Mouse (Mus musculus): ENCODE results near the gene Tfb2m. TPM values are rescaled to one million over a fixed set of nuclear protein-coding genes. Genes with fewer than 3 reads are reported as not detected.

Gene Tfb2m
- polyA plus RNA-seq, 1 experiment from 2014 or later = 29.9 TPM

DNA sequence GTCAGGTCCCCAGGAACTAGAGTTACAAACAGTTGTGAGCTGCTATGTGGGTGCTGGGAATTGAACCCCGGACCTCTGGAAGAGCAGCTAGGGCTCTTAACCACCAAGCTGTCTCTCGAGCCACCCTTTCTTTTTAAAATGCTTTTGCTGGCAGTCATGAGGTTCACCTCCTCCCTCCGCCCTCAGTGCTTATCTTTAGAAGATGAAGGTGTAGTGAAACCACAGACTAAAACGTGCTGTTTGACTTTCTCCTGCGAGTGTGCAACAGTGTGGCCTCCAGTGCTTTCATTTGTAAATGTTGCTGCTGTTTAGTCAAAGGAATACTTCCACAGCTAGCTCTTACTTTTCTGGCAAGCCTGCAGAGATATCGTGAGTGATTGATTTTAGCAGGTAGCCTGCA, 32.6 kb upstream of the Tfb2m start:
- Histone ChIP-seq H3K27ac (no peak overlapping the region), H3K9me3 (no peaks in the 10 kb centered on the region), H3K4me1 (peaks cover 19% of the 10 kb centered on the region), H3K4me3 (no peak overlapping the region), H3K36me3 (peaks cover 15% of the 10 kb centered on the region), H3K4me2 (no peak overlapping the region), H3K27me3 (no peaks in the 10 kb centered on the region), H3K9ac (no peak overlapping the region)
- no peak for ATAC-seq (ENCODE audit: insufficient number of reproducible peaks, low FRiP score, low TSS enrichment, low read depth)
- WGBS = 73% methylated on average over 6 of the region's 6 CpGs

GRCm38 (mm10) chr1:179573650-179574206, 27.7 kb upstream of the Tfb2m start:
- peak overlapping the region; percentile 43; the same call in 1 of the 2 replicates for H3K27ac ChIP-seq

DNA sequence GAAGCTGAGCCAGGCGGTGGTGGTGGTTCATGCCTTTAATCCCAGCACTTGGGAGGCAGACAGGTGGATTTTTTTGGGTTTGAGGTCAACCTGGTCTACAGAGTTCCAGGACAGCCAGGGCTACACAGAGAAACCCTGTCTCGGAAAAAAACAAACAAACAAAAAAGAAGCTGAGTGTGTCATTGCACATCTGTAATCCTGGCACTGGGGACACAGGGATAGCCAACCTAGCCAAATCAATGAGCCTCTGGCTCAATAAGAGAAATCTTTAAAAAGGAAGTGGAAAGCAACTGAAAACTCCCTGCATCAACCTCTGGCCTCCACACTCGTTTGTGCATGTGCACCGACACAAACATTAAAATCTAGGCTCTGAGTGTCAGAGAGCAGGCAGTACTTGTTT, 25.6 kb upstream of the Tfb2m start:
- H3K9ac ChIP-seq = no peak overlapping the region
- ATAC-seq (ENCODE audit: insufficient number of reproducible peaks, low FRiP score, low TSS enrichment, low read depth) = no peak
- H3K9me3 ChIP-seq = no peaks in the 10 kb centered on the region
- H3K27me3 ChIP-seq = no peaks in the 10 kb centered on the region
- no peak overlapping the region for H3K4me3 ChIP-seq
- 86% methylated on average over 4 of the region's 4 CpGs for WGBS
- no peak overlapping the region for H3K27ac ChIP-seq
- peaks cover 14% of the 10 kb centered on the region for H3K4me1 ChIP-seq
- no peaks in the 10 kb centered on the region for H3K36me3 ChIP-seq
- no peak overlapping the region for H3K4me2 ChIP-seq

More at GRCm38 (mm10) chr1:179573650-179574206, 27.7 kb upstream of the Tfb2m start:
- ATAC-seq (ENCODE audit: insufficient number of reproducible peaks, low FRiP score, low TSS enrichment, low read depth) = no peak
- H3K9me3 ChIP-seq = no peaks in the 10 kb centered on the region
- no peaks in the 10 kb centered on the region for H3K27me3 ChIP-seq
- no peak overlapping the region for H3K4me3 ChIP-seq
- WGBS = 59% methylated on average over 6 of the region's 6 CpGs
- no peak overlapping the region for H3K9ac ChIP-seq
- peaks cover 8% of the 10 kb centered on the region for H3K4me1 ChIP-seq
- no peaks in the 10 kb centered on the region for H3K36me3 ChIP-seq
- no peak overlapping the region for H3K4me2 ChIP-seq

DNA sequence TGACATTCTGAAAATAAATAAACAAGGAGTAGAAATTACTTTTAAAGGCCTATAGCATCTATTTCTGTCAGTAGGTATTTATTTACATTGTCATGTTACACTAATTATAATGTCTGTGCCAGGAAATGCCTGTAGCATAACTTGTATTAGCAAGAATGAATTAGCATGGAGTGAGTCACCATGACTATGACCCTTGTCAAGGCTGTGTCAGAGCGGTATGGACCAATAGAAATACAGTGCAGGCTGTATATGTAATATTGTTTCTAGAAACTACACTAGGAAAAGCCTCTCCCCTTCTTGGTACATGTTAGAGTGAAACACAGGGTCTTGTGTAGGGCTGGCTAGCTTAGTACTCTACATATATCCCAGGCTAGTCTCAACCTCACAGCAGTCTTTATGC, 24.4 kb upstream of the Tfb2m start:
- no peaks in the 10 kb centered on the region for H3K9me3 ChIP-seq
- H3K27ac ChIP-seq = no peak overlapping the region
- no peak overlapping the region for H3K9ac ChIP-seq
- H3K4me2 ChIP-seq = no peak overlapping the region
- no peaks in the 10 kb centered on the region for H3K27me3 ChIP-seq
- H3K36me3 ChIP-seq = no peaks in the 10 kb centered on the region
- peaks cover 14% of the 10 kb centered on the region for H3K4me1 ChIP-seq
- ATAC-seq (ENCODE audit: insufficient number of reproducible peaks, low FRiP score, low TSS enrichment, low read depth) = no peak
- 80% methylated on average over 1 of the region's 1 CpGs for WGBS
- H3K4me3 ChIP-seq = no peak overlapping the region

DNA sequence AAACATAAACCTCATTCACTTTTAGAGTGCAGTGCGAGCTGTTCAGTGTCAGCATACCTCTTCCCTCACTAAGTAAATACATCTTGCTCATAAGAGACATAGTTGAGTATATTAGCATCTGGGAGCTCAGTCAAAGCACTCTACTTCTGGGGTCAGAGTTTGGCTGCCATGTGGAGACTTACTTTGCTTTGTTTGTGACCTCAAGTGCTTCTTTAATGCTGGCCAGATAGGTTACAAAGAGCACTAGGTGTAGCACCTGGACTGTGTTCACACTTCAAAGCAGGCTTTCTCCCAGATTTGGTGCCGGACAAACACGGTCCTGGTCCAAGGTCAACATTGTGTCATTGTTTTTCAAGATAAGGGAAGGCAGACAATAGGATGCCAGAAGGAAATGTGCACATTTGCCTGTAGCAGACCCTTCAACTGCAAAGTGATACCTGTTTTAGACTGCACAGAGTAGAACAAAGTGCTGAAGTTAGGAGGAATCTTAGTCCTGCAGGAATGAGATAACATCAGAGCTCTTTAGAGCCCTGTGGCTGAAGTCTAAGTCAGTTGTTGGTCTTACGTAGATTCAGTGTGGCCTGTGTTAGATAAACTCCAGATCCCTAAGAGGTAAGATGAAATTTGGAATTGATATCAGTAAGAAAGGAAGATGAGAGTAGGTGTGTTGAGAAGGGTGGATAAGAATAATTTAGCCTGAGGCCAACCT, 22.8 kb upstream of the Tfb2m start:
- H3K4me2 ChIP-seq = no peak overlapping the region
- no peak overlapping the region for H3K9ac ChIP-seq
- H3K9me3 ChIP-seq = no peaks in the 10 kb centered on the region
- WGBS = 65% methylated on average over 4 of the region's 4 CpGs
- H3K36me3 ChIP-seq = no peaks in the 10 kb centered on the region
- no peak for ATAC-seq (ENCODE audit: insufficient number of reproducible peaks, low FRiP score, low TSS enrichment, low read depth)
- H3K27ac ChIP-seq = no peak overlapping the region
- H3K27me3 ChIP-seq = no peaks in the 10 kb centered on the region
- no peak overlapping the region for H3K4me3 ChIP-seq
- peaks cover 11% of the 10 kb centered on the region for H3K4me1 ChIP-seq

DNA sequence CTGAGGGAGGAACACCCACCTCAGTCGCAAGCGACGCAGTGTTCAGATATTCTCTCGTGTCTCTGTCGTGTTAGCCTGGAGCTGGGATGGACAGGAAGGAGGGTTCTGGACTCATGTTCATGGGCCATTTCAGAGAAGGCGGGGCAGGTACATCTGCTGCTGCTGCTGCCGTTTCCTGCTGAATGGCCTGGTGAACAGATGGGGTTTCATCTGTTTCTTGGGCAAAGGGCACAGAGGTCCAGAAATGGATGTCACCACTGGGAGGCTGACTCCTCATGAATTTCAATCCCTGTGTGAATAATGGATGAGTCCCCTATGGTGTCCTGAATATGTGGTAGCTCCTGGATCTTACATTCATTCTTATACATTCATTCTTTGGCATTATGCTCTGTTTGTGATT, 21.5 kb upstream of the Tfb2m start:
- H3K9me3 ChIP-seq = no peaks in the 10 kb centered on the region
- no peak overlapping the region for H3K4me3 ChIP-seq
- H3K4me2 ChIP-seq = no peak overlapping the region
- ATAC-seq (ENCODE audit: insufficient number of reproducible peaks, low FRiP score, low TSS enrichment, low read depth) = no peak
- 59% methylated on average over 7 of the region's 7 CpGs for WGBS
- no peaks in the 10 kb centered on the region for H3K27me3 ChIP-seq
- no peak overlapping the region for H3K9ac ChIP-seq
- no peaks in the 10 kb centered on the region for H3K36me3 ChIP-seq
- H3K4me1 ChIP-seq = peaks cover 9% of the 10 kb centered on the region
- no peak overlapping the region for H3K27ac ChIP-seq

DNA sequence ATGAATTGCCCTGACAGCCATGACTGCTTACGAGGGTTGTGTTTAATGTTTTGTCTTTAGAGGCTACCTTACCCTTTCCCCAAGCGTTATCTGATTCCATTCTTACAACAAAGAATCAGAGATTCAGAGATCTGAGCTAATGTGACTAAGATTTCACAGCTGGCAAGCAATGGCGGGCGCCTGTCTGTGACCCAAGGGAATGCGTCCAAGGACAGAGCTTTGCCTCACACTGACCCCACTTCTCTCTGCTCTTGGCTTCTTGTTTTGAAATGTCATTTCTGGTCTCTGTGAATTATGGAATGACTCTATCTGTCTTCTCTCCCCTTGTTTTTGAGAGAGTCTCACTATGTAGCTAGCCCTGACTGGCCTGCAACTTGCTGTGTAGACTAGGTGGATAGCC, 17.9 kb upstream of the Tfb2m start:
- H3K9ac ChIP-seq = no peak overlapping the region
- no peak for ATAC-seq (ENCODE audit: insufficient number of reproducible peaks, low FRiP score, low TSS enrichment, low read depth)
- H3K4me1 ChIP-seq = peaks cover 6% of the 10 kb centered on the region; the same call in 1 of the 2 replicates
- H3K4me2 ChIP-seq = no peak overlapping the region
- no peak overlapping the region for H3K4me3 ChIP-seq
- no peaks in the 10 kb centered on the region for H3K9me3 ChIP-seq
- H3K27me3 ChIP-seq = no peaks in the 10 kb centered on the region
- H3K36me3 ChIP-seq = no peaks in the 10 kb centered on the region
- no peak overlapping the region for H3K27ac ChIP-seq
- 81% methylated on average over 5 of the region's 5 CpGs for WGBS

GRCm38 (mm10) chr1:179563211-179563610, 17.1 kb upstream of the Tfb2m start:
- no peak overlapping the region for H3K4me3 ChIP-seq
- H3K9me3 ChIP-seq = no peaks in the 10 kb centered on the region
- H3K27me3 ChIP-seq = no peaks in the 10 kb centered on the region
- no peaks in the 10 kb centered on the region for H3K36me3 ChIP-seq
- 89% methylated on average over 4 of the region's 4 CpGs for WGBS
- no peak overlapping the region for H3K9ac ChIP-seq
- H3K27ac ChIP-seq = no peak overlapping the region
- H3K4me2 ChIP-seq = no peak overlapping the region
- no peak for ATAC-seq (ENCODE audit: insufficient number of reproducible peaks, low FRiP score, low TSS enrichment, low read depth)
- peaks cover 6% of the 10 kb centered on the region; the same call in 1 of the 2 replicates for H3K4me1 ChIP-seq

- Histone ChIP-seq H3K4me3 (no peak overlapping the region), H3K27me3 (no peaks in the 10 kb centered on the region), H3K36me3 (no peaks in the 10 kb centered on the region), H3K9me3 (no peaks in the 10 kb centered on the region), H3K4me1 (no peaks in the 10 kb centered on the region; the same call in 1 of the 2 replicates), H3K4me2 (no peak overlapping the region), H3K9ac (no peak overlapping the region), H3K27ac (no peak overlapping the region)
- WGBS = 77% methylated on average over 6 of the region's 6 CpGs
- ATAC-seq (ENCODE audit: insufficient number of reproducible peaks, low FRiP score, low TSS enrichment, low read depth) = no peak
Measured at GRCm38 (mm10) chr1:179560845-179561430, 14.9 kb upstream of the Tfb2m start.

DNA sequence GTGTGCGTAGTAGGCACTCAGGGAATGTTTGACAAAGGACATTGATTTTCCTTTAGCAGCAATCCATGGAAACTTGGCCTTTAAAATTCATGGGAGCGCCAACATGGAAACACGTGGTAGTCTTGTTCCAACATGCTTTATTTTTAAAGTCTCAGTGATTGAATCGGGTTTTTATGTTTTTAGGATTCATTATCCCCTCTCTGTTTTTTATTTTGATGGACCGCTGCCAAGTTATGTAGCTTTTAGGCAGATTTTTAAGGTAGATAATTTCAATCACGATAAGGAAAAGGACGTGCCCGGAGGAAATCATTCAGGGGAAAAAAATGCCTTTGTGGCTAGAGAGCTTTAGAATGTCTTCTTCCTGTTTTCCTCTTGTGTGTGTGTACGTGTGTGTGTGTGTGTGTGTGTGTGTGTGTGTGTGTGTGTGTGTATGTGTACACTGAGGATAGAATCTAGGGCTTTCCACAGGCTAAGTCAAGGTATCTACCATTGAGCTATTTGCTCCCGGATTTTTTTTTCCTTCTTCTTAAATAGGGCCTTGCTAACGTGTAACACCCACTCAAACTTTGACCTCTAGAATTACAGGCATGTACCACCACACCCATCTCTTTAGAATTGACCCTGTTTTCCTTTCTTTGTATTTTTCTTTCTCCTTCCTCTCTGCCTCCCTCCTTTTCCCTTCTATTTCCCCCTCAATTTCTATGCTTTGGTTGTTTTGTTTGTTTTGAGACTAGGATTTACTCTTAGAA, 13.6 kb upstream of the Tfb2m start:
- H3K4me2 ChIP-seq = no peak overlapping the region
- H3K27ac ChIP-seq = peak overlapping the region; percentile 23; the same call in 1 of the 2 replicates
- H3K4me3 ChIP-seq = no peak overlapping the region
- H3K27me3 ChIP-seq = no peaks in the 10 kb centered on the region
- no peaks in the 10 kb centered on the region for H3K36me3 ChIP-seq
- WGBS = 51% methylated on average over 11 of the region's 11 CpGs
- H3K4me1 ChIP-seq = no peaks in the 10 kb centered on the region; the same call in 1 of the 2 replicates
- no peak for ATAC-seq (ENCODE audit: insufficient number of reproducible peaks, low FRiP score, low TSS enrichment, low read depth)
- no peaks in the 10 kb centered on the region for H3K9me3 ChIP-seq
- no peak overlapping the region for H3K9ac ChIP-seq

GRCm38 (mm10) chr1:179556921-179557320, 10.9 kb upstream of the Tfb2m start:
- H3K27me3 ChIP-seq = no peaks in the 10 kb centered on the region
- H3K4me1 ChIP-seq = no peaks in the 10 kb centered on the region; the same call in 1 of the 2 replicates
- H3K4me2 ChIP-seq = no peak overlapping the region
- no peak for ATAC-seq (ENCODE audit: insufficient number of reproducible peaks, low FRiP score, low TSS enrichment, low read depth)
- H3K9me3 ChIP-seq = no peaks in the 10 kb centered on the region
- no peak overlapping the region for H3K27ac ChIP-seq
- H3K36me3 ChIP-seq = no peaks in the 10 kb centered on the region
- no peak overlapping the region for H3K9ac ChIP-seq
- WGBS = 81% methylated on average over 3 of the region's 3 CpGs
- no peak overlapping the region for H3K4me3 ChIP-seq

DNA sequence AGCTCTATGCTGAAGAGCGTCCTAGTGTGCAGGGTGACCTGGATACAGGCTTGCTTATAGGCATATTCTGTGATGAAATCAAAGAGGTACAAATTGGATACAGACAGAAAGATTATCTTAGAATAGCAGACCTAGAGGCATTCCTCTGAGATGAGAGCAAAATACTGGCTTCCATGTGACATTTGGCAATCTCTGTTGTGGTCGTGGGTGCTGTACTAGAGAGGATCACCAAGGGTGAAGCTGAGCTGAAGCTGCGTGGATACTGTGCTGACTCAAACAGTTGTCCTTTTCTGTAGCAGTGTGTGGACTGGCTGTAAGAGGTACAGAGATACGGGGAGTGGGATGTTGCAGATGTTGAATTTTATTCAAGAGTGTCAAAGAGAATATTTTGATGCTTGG, 7.9 kb upstream of the Tfb2m start:
- Histone ChIP-seq H3K9me3 (no peaks in the 10 kb centered on the region), H3K4me1 (no peaks in the 10 kb centered on the region), H3K36me3 (no peaks in the 10 kb centered on the region), H3K27me3 (no peaks in the 10 kb centered on the region), H3K4me3 (no peak overlapping the region), H3K9ac (no peak overlapping the region), H3K4me2 (no peak overlapping the region), H3K27ac (no peak overlapping the region)
- 74% methylated on average over 4 of the region's 4 CpGs for WGBS
- no peak for ATAC-seq (ENCODE audit: insufficient number of reproducible peaks, low FRiP score, low TSS enrichment, low read depth)

Measured in limb, embryonic 15.5 days (tissue).